Mouse (Mus musculus) c-Kit-positive CD71-positive TER-119-negative erythroid progenitor cells, embryonic 14.5 days (primary cell): Measurements from ENCODE around the gene Emg1.
"Not testable (repeated sequence)": the region's sequence is repeated elsewhere in the genome, so short reads cannot be mapped to it uniquely, and the experiment has no call there.

Source experiments
- DNase-seq: peaks from one replicate; pipeline ENCODE4 v3.0.0-alpha.2; 2013; ENCODE audit warnings: low read depth

Gene Emg1

DNA sequence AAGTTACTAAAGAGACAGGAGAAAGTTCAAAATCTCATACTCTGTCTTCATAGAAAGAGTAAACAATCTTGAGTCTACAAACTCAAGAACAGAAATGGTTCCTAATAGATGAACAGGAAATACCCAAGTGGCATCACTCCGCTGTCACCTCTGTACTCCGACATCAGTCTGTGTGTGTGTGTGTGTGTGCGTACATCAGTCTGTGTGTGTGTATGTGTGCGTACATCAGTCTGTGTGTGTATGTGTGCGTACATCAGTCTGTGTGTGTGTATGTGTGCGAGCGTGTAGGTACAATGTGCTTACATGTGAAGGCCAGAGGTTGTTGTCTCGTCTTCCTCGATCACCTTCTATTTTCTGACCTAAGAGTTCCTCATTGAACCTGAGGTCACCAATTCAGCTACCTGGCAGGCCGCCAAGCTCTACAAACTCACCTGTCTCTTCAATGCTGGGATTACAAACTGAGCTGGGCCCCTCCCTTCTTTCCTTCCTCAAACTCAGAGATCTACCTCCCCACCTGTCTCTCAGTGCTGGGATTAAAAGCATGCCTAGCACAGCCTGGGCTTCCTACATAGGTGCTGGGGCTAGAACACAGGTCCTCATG, 3.6 kb downstream of the Emg1 start:
- DNase-seq = no peak

DNA sequence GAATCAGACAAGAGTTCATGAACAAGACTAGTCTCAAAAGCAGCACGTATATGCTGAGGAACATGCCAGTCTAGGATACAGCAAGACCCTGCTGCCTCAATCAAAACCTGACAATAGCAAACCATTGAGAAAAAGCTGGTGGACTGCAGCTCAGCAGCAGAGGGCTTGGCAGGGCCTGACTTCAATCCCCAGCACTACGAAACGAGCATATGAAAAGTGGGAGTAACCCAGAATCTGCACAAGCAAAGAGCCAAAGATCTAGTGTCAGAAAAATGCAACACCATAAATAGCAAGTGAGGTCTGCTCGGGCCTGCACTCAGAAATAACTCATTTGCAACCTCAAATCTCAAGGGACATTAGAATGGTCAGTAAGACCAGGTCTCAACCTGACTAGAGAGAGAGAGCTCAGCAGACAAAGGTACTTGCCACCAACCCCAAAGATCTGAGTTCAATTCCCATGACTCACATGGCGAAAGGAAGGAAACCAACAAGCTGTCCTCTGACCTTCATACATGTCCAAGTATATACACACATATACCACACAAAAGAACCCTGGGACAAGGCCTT, 5.8 kb downstream of the Emg1 start:
- no peak for DNase-seq

DNA sequence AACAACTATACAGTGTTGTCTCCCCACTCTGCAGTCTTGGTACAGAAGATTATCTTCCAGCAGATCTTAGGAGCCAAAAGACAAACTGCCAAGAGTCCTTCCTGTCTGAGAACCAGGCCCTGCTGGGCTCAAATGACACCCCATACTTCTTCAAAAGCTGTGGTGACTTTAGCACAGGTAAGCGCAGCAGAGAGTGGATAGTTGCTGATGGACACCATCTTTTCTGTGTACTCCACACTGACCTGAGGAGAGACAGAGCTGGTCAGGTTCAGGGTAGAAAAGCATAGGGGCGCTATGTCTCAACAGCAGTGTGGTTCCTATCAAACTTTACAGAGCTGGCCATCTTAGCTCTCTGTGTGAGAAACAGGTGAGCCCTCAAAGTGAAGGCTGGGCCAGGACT, 7.6 kb downstream of the Emg1 start:
- no peak for DNase-seq

DNA sequence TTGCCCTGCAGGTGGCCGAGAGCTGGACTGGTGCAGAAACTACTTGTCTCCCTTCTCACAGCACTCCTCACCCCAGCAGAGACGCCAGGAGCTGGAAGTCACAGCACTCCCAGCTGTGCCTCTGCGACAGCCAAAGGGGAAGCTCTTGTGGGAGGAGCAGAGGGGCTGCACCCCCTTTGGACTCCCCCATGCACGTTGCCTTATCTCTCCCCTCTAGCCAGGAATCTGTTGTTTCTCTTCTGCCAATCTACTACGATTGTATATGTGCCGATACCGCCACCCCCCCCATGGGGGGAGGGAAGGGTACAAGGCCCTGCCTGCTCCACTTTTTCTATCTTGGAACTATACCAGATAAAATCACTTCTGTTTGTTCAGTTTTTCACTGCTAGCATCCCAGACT, 8.2 kb downstream of the Emg1 start:
- no peak for DNase-seq

DNA sequence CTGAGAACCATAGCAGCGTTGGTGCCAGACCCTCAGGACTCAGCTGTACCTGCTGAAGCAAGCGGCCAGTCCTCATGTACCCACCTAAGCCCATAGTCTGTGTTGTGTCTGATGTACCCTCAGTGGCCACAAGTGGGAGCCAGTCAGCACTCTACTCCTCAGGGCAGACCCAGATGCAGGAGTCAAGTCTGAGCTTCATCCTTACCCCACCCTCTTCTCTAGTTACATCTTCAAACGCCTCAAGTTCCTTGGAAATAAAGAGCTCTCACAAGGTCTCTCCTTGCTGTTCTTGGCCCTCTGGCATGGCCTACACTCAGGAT, 9.2 kb downstream of the Emg1 start:
- peak; percentile 67 for DNase-seq

DNA sequence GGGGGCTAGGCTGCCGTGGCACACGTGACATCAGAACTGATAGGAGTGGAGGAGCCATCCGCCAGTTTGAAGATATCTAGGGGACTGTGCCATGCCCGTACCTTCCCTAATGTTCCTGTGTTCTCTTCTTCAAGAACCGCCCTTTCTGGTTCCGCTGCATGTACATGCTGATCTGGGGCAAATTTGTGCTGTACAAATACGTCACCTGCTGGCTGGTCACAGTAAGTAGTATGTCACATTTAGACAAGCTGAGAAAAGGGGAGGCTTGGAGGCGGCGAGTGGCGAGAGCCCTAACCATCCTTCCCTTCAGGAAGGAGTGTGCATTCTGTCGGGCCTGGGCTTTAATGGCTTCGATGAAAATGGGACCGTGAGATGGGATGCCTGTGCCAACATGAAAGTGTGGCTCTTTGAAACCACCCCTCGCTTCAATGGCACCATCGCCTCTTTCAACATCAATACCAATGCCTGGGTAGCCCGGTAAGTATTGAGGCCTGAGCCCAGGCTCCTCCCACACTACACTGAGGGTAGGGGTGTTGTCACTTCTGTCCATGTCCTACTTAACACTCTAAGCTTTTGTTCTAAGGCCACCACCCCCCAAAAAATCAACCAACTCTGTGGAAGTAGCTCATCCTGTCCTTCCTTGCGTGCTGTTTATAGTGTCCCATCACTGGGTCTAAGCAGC, 9.7 kb downstream of the Emg1 start:
- DNase-seq = no peak

DNA sequence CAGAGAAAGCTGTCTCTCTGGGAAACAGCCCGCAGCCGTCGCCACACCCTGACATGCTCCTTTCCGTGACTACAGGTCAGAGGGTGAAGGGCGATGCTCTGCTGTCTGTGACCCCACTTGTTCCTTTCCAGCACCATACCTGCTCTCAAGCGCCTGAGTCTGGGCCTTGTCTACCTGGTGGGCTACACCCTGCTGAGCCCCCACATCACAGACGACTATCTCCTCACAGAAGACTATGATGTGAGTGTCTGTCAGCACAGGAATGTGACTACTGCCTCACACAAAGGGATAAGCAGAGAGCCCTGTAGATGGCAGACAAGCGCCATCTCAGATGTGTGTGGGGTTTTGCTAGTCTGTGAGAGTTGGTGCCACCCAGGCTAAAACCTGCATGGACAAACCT, 10.6 kb downstream of the Emg1 start:
- DNase-seq = no peak

DNA sequence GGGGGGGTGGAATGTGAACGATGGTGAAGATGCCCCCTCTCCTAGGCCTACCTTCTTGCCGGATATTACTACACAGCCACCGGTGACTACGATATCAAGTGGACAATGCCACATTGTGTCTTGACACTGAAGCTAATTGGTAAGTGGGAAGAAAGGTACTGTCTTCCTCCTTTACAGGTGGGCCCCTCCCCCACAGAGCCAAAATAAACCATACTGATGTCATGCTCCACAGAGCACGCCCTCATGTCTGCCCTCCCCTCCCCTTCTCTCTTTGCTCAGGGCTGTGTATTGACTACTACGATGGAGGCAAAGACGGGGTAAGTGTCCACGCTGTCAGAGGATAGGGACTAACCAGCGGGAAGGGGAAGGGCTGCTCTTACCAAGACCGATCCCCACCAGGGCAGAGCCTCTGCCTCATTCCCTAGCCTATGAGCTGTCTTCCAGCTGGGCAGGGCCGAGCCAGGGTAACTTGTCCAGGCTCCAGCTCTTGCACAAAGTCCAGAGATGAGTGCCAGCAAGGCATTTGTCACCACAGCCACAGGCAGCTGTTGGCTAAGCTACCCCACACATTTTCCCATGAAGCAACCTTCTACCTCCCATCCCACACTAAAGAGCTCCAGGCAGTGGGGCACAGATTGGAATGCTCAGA, 11.9 kb downstream of the Emg1 start:
- DNase-seq = no peak

DNA sequence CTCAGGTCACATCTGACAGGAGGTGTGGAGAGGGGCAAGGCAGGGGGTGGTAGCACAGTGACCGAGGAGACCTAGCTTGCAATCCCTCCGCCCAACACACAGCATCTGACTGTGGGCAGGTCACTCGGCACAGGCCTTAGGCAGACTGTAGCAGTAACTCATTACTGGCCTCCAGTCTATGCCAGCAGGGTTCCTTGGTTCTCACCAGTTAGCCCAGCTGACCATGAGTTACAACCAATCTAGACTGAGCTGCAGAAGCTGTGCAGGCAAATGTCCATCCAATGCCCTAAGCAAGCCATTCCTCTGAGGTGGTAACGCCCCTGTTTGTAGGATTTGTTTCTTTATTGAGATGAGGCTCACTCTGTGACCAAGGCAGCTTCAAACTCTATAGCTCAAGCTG, 12.6 kb downstream of the Emg1 start:
- no peak for DNase-seq

DNA sequence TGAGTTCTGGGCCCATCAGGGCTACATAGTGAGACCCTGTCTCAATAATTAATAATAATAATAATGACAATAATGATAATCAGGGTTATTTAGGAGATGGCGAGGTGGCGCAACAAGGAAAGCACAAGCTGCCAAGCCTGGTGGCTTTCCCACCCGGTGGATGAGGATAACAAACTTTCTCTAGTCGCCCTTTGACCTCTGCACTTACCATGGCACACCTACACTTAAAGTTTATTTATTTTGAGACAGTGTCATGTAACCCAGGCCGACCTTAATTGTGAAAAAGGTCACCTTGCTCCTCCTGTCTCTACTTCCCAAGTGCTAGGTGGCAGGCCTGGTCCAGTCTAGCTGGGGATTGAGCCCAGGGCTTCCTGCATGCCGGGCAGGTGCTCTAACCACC, 13.2 kb downstream of the Emg1 start:
- no peak for DNase-seq

DNA sequence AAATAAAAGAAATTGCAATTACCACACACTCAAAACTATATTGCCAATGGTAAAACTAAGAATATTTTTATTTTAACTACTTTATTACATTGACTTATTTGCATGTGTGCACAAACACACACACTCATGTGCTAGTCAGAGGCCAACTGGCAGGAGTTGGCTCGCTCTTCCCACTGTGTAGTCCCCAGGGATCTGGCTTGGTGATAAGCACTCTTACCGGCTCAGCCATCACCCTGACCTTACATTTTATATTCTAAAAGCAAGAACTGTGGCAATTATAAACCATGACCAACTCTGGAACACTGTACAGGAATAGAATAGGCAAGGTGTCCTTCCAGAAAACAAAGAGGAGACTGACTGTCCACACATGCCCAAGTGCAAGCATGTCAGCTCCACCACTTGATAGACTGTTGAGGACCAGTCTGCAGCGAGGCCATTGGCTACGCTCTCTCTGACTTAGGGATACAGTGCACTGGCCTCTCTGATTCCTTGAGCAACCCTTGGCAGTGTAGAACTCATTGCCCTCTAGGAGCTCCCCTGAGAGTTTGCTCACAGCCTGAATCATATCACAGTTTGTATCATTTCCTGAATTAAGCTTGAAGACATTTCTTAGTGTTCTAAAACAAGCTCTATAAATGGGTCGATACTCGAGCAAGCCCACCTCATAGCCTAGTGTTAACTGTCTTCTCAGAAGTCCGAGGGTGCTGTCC, 15.4 kb downstream of the Emg1 start:
- DNase-seq = no peak

DNA sequence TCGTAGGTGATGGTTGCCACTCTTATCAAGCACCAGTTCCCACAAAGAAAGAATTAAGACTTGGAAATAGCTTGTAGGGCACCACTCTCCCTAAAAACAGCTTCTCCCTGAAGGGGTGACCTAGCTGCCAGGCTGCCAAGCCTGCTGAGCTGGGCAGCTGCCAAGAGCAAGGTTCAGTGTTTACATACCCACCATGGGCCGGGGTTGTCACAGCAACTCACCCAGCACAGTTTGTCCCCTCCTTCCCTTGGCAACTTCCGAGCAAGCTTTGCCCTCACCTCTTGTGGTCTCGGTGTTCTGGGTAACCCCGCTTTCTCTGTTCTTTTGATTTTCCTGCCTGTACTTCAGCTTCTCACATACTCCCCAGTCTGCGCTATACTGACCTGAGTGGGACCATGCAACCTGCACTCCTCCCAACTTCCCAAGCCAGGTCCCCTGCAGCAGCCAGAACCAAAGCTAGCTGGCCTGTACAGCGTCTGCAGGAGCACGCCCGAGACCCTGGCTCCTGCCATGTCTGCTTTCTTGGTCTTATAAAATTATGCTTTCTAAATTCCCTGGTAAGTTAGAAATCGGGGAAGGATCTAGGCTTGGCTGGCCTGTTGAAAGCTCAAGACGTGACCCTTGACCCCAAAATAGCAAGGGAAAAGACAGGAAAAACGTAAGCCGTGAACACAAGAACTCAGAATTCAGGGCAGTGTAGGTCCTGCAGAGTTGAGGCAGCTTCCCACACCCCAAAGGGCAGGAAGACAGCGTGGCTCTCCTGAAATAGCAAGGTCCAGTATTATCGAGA, 17.6 kb downstream of the Emg1 start:
- no peak for DNase-seq

DNA sequence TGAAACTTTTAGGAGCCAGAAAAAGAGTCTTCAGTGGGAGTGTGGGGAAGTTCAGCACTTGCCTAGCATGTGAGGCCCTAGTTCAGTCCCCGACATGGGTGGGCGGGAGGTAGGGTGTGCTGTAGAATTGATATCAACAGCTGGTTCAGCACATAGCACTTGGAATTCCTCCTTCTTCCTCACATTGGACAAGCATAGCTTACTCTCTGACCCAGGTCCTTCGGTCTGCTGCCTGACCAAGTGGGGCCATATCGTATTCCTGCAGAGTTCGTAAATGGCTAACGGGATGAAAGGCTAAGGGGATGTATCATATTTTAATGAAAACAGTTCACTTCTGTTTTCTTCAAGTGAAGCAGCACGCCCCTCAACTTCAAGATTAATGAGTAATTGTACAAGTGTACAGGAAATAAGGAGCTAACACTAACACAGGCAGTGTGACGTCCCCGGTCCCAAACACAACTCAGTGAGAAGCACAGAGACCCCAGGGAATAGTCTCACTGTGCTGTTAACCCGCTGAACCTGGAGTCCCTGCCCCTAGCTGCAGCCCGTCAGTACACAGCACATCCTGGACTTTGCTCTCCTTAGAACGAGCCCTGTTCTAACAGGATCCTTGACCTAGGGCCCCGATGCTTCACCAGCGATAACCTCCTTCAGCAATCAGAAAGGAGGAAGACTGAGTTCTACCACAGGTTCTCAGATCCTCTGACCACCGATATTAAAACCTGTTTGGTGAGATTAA, 18.6 kb downstream of the Emg1 start:
- no peak for DNase-seq

DNA sequence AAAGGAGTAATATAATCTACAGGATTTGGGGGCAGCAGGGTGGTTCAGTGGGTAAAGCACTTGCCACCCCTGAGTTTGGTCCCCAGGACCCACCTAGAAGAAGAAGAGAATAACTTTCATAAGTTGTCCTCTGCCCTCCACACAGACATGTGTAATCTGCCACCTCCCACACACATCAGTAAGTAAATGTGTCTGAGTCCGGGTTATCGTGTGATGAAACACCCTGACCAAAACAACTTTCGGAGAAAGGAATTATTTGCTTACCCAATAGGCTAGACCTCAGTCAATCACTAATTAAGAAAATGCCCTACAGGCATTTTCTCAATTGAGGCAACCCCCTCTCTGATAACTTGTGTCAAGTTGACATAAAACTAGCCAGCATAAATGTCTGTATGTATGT, 21.5 kb downstream of the Emg1 start:
- no peak for DNase-seq

DNA sequence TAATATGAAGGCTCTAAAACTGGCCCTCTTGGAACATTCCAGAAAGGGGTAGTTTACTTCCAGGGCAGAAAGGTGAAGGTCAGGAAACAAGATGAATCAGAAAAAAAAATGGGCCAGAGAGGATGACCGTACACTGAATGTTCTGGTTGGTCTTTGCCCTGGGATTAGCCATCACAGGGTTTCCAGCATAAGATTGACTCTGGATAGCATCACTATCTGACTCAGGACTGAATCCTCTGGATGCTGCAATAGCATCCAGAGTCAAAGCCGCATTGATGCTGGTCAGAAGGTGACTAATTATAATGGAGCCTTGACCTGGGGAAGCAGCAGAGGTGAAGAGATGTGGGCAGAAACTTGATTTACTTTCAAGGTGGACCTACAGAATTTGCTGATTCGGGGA, 23.0 kb downstream of the Emg1 start:
- DNase-seq = no peak

DNA sequence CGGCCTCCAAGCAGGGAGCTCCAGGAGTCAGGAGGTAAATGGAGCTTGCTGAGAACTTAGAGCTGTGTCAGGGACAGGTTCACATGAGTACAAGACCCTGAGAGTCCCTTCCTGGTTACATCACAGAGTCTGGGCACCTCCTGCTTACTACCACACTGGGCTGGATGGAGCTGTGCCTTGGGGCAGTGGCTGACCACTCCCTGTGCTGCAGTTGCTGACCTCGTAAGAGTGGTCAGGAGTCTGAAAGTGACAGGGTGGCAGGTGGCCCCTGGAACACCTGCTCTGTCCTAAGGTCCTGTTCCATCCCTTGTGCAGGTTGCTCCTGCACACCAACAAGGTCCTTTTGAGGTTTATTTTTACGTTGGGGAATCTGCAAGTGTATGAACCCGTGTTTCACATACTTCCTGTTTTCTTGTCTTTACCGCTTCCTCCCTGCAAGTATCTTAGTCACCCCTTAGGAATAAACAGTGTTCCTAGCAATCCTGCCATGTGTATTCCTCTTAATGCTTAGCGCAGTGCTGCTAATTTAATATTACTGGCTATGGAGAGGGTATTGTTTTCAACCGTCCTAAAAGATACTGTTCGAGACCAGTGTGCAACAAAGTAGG, 23.7 kb downstream of the Emg1 start:
- no peak for DNase-seq

DNA sequence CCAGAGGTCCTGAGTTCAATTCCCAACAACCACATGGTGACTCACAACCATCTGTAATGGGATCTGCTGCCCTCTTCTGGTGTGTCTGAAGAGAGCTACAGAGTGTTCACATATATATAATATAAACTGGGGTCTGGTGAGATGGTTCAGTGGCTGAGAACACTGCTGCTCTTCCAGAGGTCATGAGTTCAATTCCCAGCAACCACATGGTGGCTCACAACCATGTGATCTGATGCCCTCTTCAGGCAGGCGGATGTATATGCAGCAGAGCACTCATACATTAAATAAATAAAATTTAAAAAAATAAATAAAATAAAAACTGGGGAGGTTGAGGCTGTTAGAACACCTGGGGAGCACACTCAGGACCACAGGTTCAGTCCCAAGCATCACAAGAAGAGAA, 25.3 kb downstream of the Emg1 start:
- not testable (repeated sequence) for DNase-seq

DNA sequence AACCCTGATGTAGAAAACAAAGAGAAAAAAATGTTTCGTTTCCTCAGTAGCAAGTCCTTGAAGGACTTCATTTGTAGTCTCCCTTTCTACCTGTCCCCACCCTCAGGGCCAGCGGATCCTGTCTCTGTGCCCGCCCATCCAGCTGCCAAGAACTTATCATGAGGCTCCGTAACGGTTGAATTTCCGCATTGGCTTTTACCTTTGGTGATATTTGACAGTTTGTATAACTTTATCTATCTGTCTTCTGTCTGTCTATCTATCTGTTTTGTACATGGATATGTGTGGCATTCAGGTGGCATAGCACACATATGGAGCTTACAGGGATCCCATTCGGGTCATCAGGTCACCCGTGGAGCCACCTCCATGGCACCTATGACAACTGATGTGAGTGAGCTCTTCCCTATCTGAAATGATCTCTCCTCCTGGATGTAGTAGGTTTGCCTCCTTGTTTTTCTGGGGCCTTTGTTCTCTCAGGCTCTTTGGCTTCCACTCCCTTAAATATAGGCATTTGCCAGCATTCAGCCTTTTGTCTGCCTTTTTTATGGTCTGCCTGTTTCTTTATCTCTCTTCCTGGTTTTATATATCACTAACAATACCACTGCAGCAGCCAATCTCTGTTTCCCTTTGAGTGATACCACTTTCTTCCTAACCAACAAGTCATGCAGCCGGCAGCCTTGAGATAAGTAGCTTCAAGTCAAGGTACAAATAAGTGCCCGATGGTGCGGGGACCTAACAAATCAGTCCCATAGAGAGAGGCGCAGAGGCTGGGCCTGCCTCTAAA, 26.2 kb downstream of the Emg1 start:
- DNase-seq = peak; percentile 62

DNA sequence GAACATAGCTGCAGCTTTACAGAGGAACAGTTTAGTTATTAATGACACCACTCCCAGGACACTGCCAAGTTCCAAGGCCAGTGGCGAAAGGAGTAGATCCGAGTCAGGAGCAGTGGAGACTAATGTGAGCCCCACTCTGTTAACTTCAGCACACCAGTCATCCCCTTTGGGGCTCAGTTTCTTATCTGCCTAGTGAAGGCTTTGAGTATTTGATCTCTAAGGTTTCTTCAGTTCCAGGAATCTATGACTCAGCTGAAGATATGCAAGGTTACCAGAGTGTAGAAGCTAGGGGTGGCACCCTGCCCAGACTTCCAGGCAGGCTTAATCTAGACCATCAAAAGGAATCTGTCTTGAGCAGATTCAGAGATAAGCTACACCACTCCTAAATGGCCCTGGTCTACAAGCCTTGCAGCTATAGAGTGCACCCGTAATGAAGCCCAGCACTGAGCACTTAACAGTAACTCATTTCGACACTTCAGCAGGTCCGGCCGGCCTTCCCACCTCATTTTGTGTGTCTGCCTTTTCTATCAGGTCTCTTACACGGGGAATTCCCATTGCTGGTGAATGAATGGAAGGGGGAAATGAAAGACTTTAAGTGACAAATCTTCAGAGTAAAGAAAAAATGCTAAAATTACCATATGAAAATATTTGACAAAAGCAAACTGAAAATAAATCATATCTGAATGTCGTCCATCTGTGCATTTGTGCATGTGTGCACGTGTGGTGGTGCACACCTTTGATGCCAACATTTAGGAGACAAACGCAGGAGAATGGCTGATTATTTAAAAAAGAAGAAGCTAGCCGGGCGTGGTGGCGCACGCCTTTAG, 28.2 kb downstream of the Emg1 start:
- DNase-seq = peak; percentile 75
